Mouse (Mus musculus) MEL (cell line): ENCODE results near the gene Kif26b. TPM values are rescaled to one million over a fixed set of nuclear protein-coding genes. Genes with fewer than 3 reads are reported as not detected.

Source experiments
- DNase-seq: peaks from one replicate; pipeline ENCODE4 v3.0.0; 2011; ENCODE audit warnings: low read depth, low spot score
- H3K27ac ChIP-seq: 2 replicates; pipeline ENCODE4 v1.5.1; 2012; ENCODE audit warnings: low read depth, mild to moderate bottlenecking, control low read depth, low read length, moderate library complexity; ENCODE audit not compliant: control insufficient read depth
- H3K27me3 ChIP-seq, 2 experiments: fragments of 150-350 bp in 1 of 2; sonication (generic) in 1 of 2; 2 replicates each; pipeline ENCODE4 v1.6.1; 2012; ENCODE audit warnings: low read length in 2 of 2, mild to moderate bottlenecking in 2 of 2, improper control_type of control experiment in 1 of 2, moderate library complexity in 1 of 2; ENCODE audit not compliant: insufficient read depth in 2 of 2, control insufficient read depth in 1 of 2
- H3K36me3 ChIP-seq, 2 experiments: 2 replicates each; pipeline ENCODE4 v1.6.1; 2012 to 2014; ENCODE audit warnings: low read length in 2 of 2, improper control_type of control experiment in 1 of 2, inconsistent platforms in 1 of 2, mild to moderate bottlenecking in 1 of 2; ENCODE audit not compliant: insufficient read depth in 2 of 2, control insufficient read depth in 1 of 2
- H3K4me1 ChIP-seq, 2 experiments: fragments of 150-350 bp in 1 of 2; sonication (generic) in 1 of 2; 2 replicates each; pipeline ENCODE4 v1.6.1; 2012; ENCODE audit warnings: low read length in 2 of 2, improper control_type of control experiment in 1 of 2, mild to moderate bottlenecking in 1 of 2; ENCODE audit not compliant: insufficient read depth in 2 of 2, control insufficient read depth in 1 of 2
- H3K4me3 ChIP-seq, 2 experiments: fragments of 150-350 bp in 1 of 2; sonication (generic) in 1 of 2; 2 replicates each; pipeline ENCODE4 v1.5.1; 2012; ENCODE audit warnings: low read depth in 2 of 2, low read length in 2 of 2, mild to moderate bottlenecking in 2 of 2, moderate library complexity in 2 of 2, control low read depth in 1 of 2, improper control_type of control experiment in 1 of 2; ENCODE audit not compliant: control insufficient read depth in 1 of 2, insufficient read depth in 1 of 2
- H3K79me2 ChIP-seq: 2 replicates; pipeline ENCODE4 v1.6.1; 2012; ENCODE audit warnings: mild to moderate bottlenecking, low read length, moderate library complexity; ENCODE audit not compliant: control insufficient read depth, poor library complexity, insufficient read depth
- H3K9ac ChIP-seq: 2 replicates; pipeline ENCODE4 v1.6.1; 2012; ENCODE audit warnings: low read depth, mild to moderate bottlenecking, control low read depth, low read length, moderate library complexity; ENCODE audit not compliant: control insufficient read depth, poor library complexity, severe bottlenecking
- H3K9me3 ChIP-seq: fragments of 150-350 bp; sonication (generic); replicated peaks from 2 replicates; pipeline ENCODE4 v1.6.1; 2012; ENCODE audit warnings: mild to moderate bottlenecking, low read length, improper control_type of control experiment, moderate library complexity; ENCODE audit not compliant: insufficient read depth
- CHD2 ChIP-seq: IDR thresholded peaks from 2 replicates; pipeline ENCODE4 v1.6.1; 2011; ENCODE audit warnings: low read length, improper control_type of control experiment
- CTCF ChIP-seq, 3 experiments: IDR thresholded peaks in 2 of 3; conservative IDR thresholded peaks in 1 of 3; 2 replicates each; pipeline ENCODE4 v1.5.1; 2011 to 2012; ENCODE audit warnings: low read length in 3 of 3, low read depth in 2 of 3, mild to moderate bottlenecking in 2 of 3, improper control_type of control experiment in 1 of 3, inconsistent platforms in 1 of 3, mixed read lengths in 1 of 3, moderate library complexity in 1 of 3; ENCODE audit not compliant: control insufficient read depth in 1 of 3, insufficient read depth in 1 of 3, poor library complexity in 1 of 3, severe bottlenecking in 1 of 3
- GATA1 ChIP-seq: IDR thresholded peaks from 2 replicates; pipeline ENCODE4 v1.6.1; 2011; ENCODE audit warnings: low read depth, low read length, improper control_type of control experiment
- POLR2AphosphoS5 ChIP-seq: IDR thresholded peaks from 2 replicates; pipeline ENCODE4 v1.6.1; 2012; ENCODE audit warnings: low read depth, borderline replicate concordance, mild to moderate bottlenecking, inconsistent platforms, low read length, moderate library complexity, mixed read lengths
- TAL1 ChIP-seq: IDR thresholded peaks from 2 replicates; pipeline ENCODE4 v1.6.1; 2012; ENCODE audit warnings: mild to moderate bottlenecking, inconsistent platforms, low read length, moderate library complexity, mixed read lengths
- UBTF ChIP-seq: IDR thresholded peaks from 2 replicates; pipeline ENCODE4 v1.6.1; 2012; ENCODE audit warnings: low read depth, mild to moderate bottlenecking, inconsistent platforms, low read length, improper control_type of control experiment, moderate library complexity, borderline replicate concordance; ENCODE audit not compliant: insufficient read depth
- ZC3H11A ChIP-seq: IDR thresholded peaks from 2 replicates; pipeline ENCODE4 v1.6.1; 2012; ENCODE audit warnings: low read depth, mild to moderate bottlenecking, inconsistent platforms, low read length, improper control_type of control experiment
- ZKSCAN1 ChIP-seq: IDR thresholded peaks from 2 replicates; pipeline ENCODE4 v1.6.1; 2012; ENCODE audit warnings: low read depth, mild to moderate bottlenecking, inconsistent platforms, low read length, improper control_type of control experiment, moderate library complexity
- ZNF384 ChIP-seq: IDR thresholded peaks from 2 replicates; pipeline ENCODE4 v1.6.1; 2012; ENCODE audit warnings: low read depth, mild to moderate bottlenecking, inconsistent platforms, low read length, improper control_type of control experiment
- polyA plus RNA-seq, 2 experiments: library from polyadenylated mRNA; stranded (reverse) in 1 of 2; unstranded in 1 of 2; fragments of >175 nt in 1 of 2; fragments of >200 nt in 1 of 2; gene quantifications; 2 replicates each; pipeline versions ENCODE4 v1.2.1 to v1.2.4; 2012; ENCODE audit warnings: low replicate concordance in 2 of 2, low read depth in 1 of 2; ENCODE audit not compliant: insufficient read length in 2 of 2, insufficient read depth in 1 of 2, missing spikeins in 1 of 2
- total RNA-seq: library from RNA; depleted of rRNA; stranded (reverse); fragments of 300-350 nt; gene quantifications from 2 replicates; pipeline ENCODE4 v1.2.3, GENCODE M21; 2012

Gene Kif26b
- total and polyA plus RNA-seq, 3 experiments: 0.08 to 0.50 TPM; not detected in 1

GRCm38 (mm10) chr1:178860671-178861391, 331.9 kb downstream of the Kif26b start:
- Histone ChIP-seq H3K9me3 (no peaks in the 10 kb centered on the region), H3K4me3 (no peak overlapping the region), H3K4me1 (no peaks in the 10 kb centered on the region), H3K9ac (no peak overlapping the region), H3K27me3 (no peaks in the 10 kb centered on the region), H3K79me2 (no peaks in the 10 kb centered on the region), H3K27ac (no peak overlapping the region), H3K36me3 (no peaks in the 10 kb centered on the region)
- TF ChIP-seq ZC3H11A: no peak
- no peak for TF ChIP-seq TAL1
- no peak for TF ChIP-seq POLR2AphosphoS5
- no peak for TF ChIP-seq CHD2
- no peak for TF ChIP-seq CTCF (IDR thresholded peaks at IDR 0.05 in 2 of 3, conservative IDR thresholded peaks at IDR 0.05 in 1 of 3; ENCODE audit: control insufficient read depth in 1 of 3, insufficient read depth in 1 of 3, low read depth in 2 of 3, low read length in 3 of 3, poor library complexity in 1 of 3, severe bottlenecking in 1 of 3)
- no peak for TF ChIP-seq UBTF
- no peak for DNase-seq

- Histone ChIP-seq H3K4me1 (no peaks in the 10 kb centered on the region), H3K36me3 (no peaks in the 10 kb centered on the region), H3K27me3 (peaks cover 0 to 2% of the 10 kb centered on the region in 2 experiments; a peak in 1 of 4 replicates), H3K9me3 (no peaks in the 10 kb centered on the region), H3K79me2 (no peaks in the 10 kb centered on the region), H3K4me3 (no peak overlapping the region), H3K9ac (no peak overlapping the region), H3K27ac (no peak overlapping the region)
- TF ChIP-seq ZNF384: no peak
- no peak for TF ChIP-seq ZKSCAN1
- TF ChIP-seq CHD2: no peak
- DNase-seq: no peak
Observed at GRCm38 (mm10) chr1:178861392-178861762, 332.5 kb downstream of the Kif26b start.

- no peak overlapping the region for H3K9ac ChIP-seq
- DNase-seq: no peak
- no peak overlapping the region for H3K27ac ChIP-seq
- H3K9me3 ChIP-seq: no peaks in the 10 kb centered on the region
- H3K36me3 ChIP-seq: no peaks in the 10 kb centered on the region
- no peaks in the 10 kb centered on the region for H3K79me2 ChIP-seq
- no peak for TF ChIP-seq GATA1
- H3K4me1 ChIP-seq: no peaks in the 10 kb centered on the region
- no peak overlapping the region for H3K4me3 ChIP-seq
- H3K27me3 ChIP-seq: peaks cover 0 to 2% of the 10 kb centered on the region in 2 experiments; a peak in 1 of 4 replicates
Observed at GRCm38 (mm10) chr1:178863756-178864155, 334.8 kb downstream of the Kif26b start.
